Mouse (Mus musculus) midbrain, postnatal 0 days (tissue): ENCODE results near the gene Nprl2. TPM values are rescaled to one million over a fixed set of nuclear protein-coding genes. Genes with fewer than 3 reads are reported as not detected.

Source experiments
- ATAC-seq: fragments of 200-750 bp; cut with Nextera tagmentation; 2 replicates; pipeline ENCODE4 v1.8.0; 2017; ENCODE audit warnings: moderate number of reproducible peaks, mild to moderate bottlenecking, moderate TSS enrichment, moderate library complexity; ENCODE audit not compliant: low FRiP score
- DNase-seq: peaks from one replicate; pipeline ENCODE4 v3.0.0-alpha.2; 2015; ENCODE audit warnings: low spot score
- H3K27ac ChIP-seq: fragments of 300-500 bp; sonication (generic); 2 replicates; pipeline ENCODE4 v1.5.1; 2014; ENCODE audit warnings: low read depth, mild to moderate bottlenecking, low read length, mixed read lengths
- H3K27me3 ChIP-seq: fragments of 300-500 bp; sonication (generic); 2 replicates; pipeline ENCODE4 v1.6.1; 2014; ENCODE audit warnings: low read length, control low read depth, mixed read lengths; ENCODE audit not compliant: insufficient read depth
- H3K36me3 ChIP-seq: fragments of 300-500 bp; sonication (generic); 2 replicates; pipeline ENCODE4 v1.6.1; 2014; ENCODE audit warnings: low read length, control low read depth, mixed read lengths; ENCODE audit not compliant: insufficient read depth
- H3K4me1 ChIP-seq: fragments of 300-500 bp; sonication (generic); 2 replicates; pipeline ENCODE4 v1.6.1; 2014; ENCODE audit warnings: mild to moderate bottlenecking, control low read depth, antibody characterized with exemption, low read length, mixed read lengths; ENCODE audit not compliant: insufficient read depth
- H3K4me2 ChIP-seq: fragments of 300-500 bp; sonication (generic); 2 replicates; pipeline ENCODE4 v1.6.1; 2014; ENCODE audit warnings: low read depth, mild to moderate bottlenecking, low read length, mixed read lengths; ENCODE audit not compliant: poor library complexity, severe bottlenecking
- H3K4me3 ChIP-seq: fragments of 300-500 bp; sonication (generic); 2 replicates; pipeline ENCODE4 v1.5.1; 2014; ENCODE audit warnings: low read depth, mild to moderate bottlenecking, low read length, moderate library complexity
- H3K9ac ChIP-seq: fragments of 300-500 bp; sonication (generic); replicated peaks from 2 replicates; pipeline ENCODE4 v1.6.1; 2014; ENCODE audit warnings: mild to moderate bottlenecking, low read length, moderate library complexity, mixed read lengths; ENCODE audit not compliant: poor library complexity, severe bottlenecking
- H3K9me3 ChIP-seq: fragments of 300-500 bp; sonication (generic); 2 replicates; pipeline ENCODE4 v1.6.1; 2016; ENCODE audit warnings: low read length, control low read depth
- CTCF ChIP-seq: IDR thresholded peaks from 2 replicates; pipeline ENCODE4 v1.5.1; 2016; ENCODE audit warnings: antibody characterized with exemption, mild to moderate bottlenecking
- WGBS: fragments of 180-500 bp; shearing (Covaris S2); extraction: QIAGEN DNeasy Blood & Tissue Kit; methylation state at CpG from one replicate; pipeline ENCODE4 v1.1.7; 2014; 5-methylcytosine and 5-hydroxymethylcytosine counted together
- polyA plus RNA-seq: library from polyadenylated mRNA; unstranded; fragments of >200 nt; fragmentation: Nextera tagmentation; extraction: Ambion mirVana; gene quantifications from 2 replicates; pipeline ENCODE4 v1.2.1, GENCODE M21; 2015
- total RNA-seq: library from RNA; depleted of rRNA; stranded (reverse); fragments of >200 nt; gene quantifications from 2 replicates; pipeline ENCODE4 v1.2.3, GENCODE M21; 2014

The Nprl2 gene
- total and polyA plus RNA-seq, 2 experiments from 2014 or later = 60.0 to 68.7 TPM

DNA sequence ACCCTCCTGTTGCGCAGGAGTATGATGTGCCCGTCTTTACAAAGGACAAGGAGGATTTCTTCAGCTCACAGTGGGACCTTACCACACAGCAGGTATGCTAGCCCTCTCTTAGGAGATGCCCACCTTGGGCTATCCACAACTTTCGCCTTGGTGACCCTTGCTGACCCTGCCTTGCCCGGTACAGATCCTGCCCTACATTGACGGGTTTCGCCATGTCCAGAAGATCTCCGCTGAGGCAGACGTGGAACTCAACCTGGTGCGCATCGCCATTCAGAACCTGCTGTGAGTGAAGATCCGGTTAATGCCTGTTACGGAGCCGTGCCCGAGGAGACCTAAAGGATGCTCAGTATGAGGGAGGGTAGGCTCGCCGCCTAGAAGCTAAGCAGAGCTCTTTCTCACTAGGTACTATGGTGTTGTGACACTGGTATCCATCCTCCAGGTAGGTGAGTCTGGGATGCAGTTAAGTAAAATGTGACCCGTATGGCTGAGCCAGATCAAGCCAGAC lies 2.2 kb downstream of the Nprl2 start:
- peaks cover 19% of the 10 kb centered on the region; the same call in 1 of the 2 replicates for H3K4me1 ChIP-seq
- H3K36me3 ChIP-seq = peaks cover 23% of the 10 kb centered on the region
- no peak overlapping the region for H3K4me3 ChIP-seq
- no peak overlapping the region for H3K9ac ChIP-seq
- no peak for DNase-seq
- H3K4me2 ChIP-seq = no peak overlapping the region
- no peaks in the 10 kb centered on the region for H3K9me3 ChIP-seq
- H3K27me3 ChIP-seq = no peaks in the 10 kb centered on the region
- 94% methylated on average over 17 of the region's 17 CpGs for WGBS
- H3K27ac ChIP-seq = no peak overlapping the region
- ATAC-seq = no peak
- TF ChIP-seq CTCF = no peak

DNA sequence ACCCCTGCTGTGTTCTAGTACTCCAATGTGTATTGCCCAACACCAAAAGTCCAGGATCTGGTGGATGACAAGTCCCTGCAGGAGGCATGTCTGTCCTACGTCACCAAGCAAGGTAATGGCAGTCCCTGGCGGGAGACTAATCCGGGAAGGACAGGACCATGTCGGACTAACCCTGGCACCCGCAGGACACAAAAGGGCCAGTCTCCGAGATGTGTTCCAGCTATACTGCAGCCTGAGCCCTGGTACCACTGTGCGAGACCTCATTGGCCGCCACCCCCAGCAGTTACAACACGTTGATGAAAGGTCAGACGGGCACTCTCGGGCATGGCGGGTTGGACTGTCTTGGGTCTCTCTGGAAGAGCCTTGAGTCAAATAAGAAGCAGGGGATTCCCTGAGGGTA lies 2.7 kb downstream of the Nprl2 start:
- no peak overlapping the region for H3K9ac ChIP-seq
- H3K4me3 ChIP-seq = no peak overlapping the region
- no peaks in the 10 kb centered on the region for H3K9me3 ChIP-seq
- no peak overlapping the region for H3K4me2 ChIP-seq
- no peak for TF ChIP-seq CTCF
- WGBS = 93% methylated on average over 12 of the region's 12 CpGs
- DNase-seq = no peak
- H3K27me3 ChIP-seq = no peaks in the 10 kb centered on the region
- H3K36me3 ChIP-seq = peaks cover 18% of the 10 kb centered on the region
- no peak for ATAC-seq
- no peak overlapping the region for H3K27ac ChIP-seq
- H3K4me1 ChIP-seq = peaks cover 19% of the 10 kb centered on the region; the same call in 1 of the 2 replicates

DNA sequence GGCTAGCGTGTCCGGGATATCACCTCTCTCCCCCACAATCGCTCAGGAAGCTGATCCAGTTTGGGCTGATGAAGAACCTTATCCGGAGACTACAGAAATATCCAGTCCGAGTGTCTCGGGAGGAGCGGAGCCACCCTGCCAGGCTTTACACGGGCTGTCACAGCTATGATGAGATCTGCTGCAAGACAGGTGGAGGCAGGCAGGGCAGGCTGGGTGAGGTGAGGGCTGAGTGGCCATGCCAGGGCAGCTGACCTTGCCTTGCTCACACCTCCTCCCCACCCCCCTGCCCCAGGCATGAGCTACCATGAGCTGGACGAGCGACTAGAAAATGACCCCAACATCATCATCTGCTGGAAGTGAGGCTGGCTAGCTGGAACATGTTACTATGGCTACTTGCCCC lies 3.2 kb downstream of the Nprl2 start:
- Histone ChIP-seq H3K27ac (no peak overlapping the region), H3K4me3 (no peak overlapping the region), H3K4me1 (peaks cover 19% of the 10 kb centered on the region; the same call in 1 of the 2 replicates), H3K4me2 (no peak overlapping the region), H3K36me3 (peaks cover 14% of the 10 kb centered on the region), H3K27me3 (peaks cover 4% of the 10 kb centered on the region; the same call in 1 of the 2 replicates), H3K9ac (no peak overlapping the region), H3K9me3 (no peaks in the 10 kb centered on the region)
- DNase-seq (no peak), ATAC-seq (no peak)
- WGBS = 89% methylated on average over 10 of the region's 10 CpGs
- TF ChIP-seq CTCF = no peak

DNA sequence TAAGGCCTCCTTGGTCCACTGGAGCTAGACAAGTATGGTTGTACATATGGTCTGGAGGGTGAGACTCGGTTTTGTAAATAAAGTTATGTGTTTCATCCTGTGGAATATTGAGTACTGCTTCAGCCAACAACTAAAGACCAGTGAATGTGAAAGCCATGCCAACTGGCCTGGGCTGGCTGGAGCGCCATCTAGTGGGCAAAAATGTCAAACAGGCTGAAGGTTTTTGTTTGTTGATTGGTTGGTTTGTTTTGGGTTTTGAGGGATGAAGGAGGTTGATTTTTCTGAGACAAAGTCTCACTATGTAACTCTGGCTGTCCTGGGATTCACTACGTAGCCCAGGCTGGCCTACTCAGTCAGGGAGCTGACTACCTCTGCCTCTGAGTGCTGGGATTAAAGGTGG lies 3.6 kb downstream of the Nprl2 start:
- Histone ChIP-seq H3K4me3 (no peak overlapping the region), H3K27ac (no peak overlapping the region), H3K9me3 (no peaks in the 10 kb centered on the region), H3K4me1 (peaks cover 17% of the 10 kb centered on the region; the same call in 1 of the 2 replicates), H3K9ac (no peak overlapping the region), H3K36me3 (peaks cover 14% of the 10 kb centered on the region), H3K27me3 (peaks cover 8% of the 10 kb centered on the region), H3K4me2 (no peak overlapping the region)
- 13% methylated on average over 3 of the region's 3 CpGs for WGBS
- no peak for ATAC-seq
- DNase-seq = peak; percentile 80
- peak; percentile 96 for TF ChIP-seq CTCF

DNA sequence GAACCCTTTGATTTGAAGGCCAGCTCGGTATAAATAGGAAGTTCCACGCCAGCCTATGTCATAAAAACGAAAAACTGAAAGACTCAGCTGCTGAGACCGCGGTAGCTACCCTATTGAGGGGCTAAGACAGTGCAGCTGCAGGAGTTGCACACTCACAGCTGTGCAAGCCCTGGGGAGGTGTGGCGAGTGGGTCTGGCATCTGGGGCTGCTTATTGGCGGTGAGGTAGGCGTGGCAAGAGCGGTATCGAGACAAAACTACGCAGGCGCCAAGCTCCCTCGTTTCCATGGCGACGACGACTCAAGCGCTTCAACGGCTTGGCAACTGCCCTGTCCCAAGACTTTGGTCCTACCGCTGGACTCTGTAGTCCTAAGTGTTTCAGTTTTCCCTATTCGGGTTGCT lies 5.0 kb downstream of the Nprl2 start, which contains the start of gene Zmynd10:
Zmynd10 (plus strand) TSS at position 273 of the 400 bp plus-strand sequence.
- Histone ChIP-seq H3K9ac (0 out of 2 replicates have a peak within 1 kb of the TSS, but pooled peaks have one; percentile 19), H3K4me1 (peaks cover 11% of the 10 kb centered on the region; the same call in 1 of the 2 replicates), H3K4me2 (peak within 1 kb of the TSS; percentile 57), H3K27me3 (peaks cover 20% of the 10 kb centered on the region), H3K27ac (peak within 1 kb of the TSS; percentile 19; the same call in 1 of the 2 replicates), H3K9me3 (no peaks in the 10 kb centered on the region), H3K4me3 (peak within 1 kb of the TSS; percentile 22), H3K36me3 (peaks cover 14% of the 10 kb centered on the region)
- peak; percentile 50 for ATAC-seq
- TF ChIP-seq CTCF = no peak
- 3% methylated on average over 20 of the region's 20 CpGs for WGBS
- peak; percentile 95 for DNase-seq

DNA sequence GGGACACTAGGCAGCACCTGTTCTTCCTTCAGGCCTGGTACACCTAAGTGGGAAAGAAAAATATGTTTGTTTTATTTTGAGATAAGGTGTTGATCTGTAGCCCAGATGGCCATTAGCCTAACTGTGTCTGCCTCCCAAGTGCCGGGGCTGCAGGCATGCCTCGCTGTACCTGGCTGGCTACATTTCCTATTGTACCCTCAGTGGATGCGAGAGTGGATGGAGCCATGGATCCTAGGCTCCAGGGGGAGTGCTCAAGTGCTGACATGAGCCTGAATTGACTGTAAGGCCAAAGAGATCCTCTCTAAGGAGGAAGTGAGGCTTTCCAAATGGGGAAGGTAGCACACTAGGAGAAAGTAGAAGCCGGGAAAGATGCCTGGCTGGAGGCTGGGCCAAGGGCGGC lies 5.9 kb downstream of the Nprl2 start:
- Histone ChIP-seq H3K4me1 (peaks cover 11% of the 10 kb centered on the region; the same call in 1 of the 2 replicates), H3K27ac (no peak overlapping the region), H3K4me2 (no peak overlapping the region), H3K9me3 (no peaks in the 10 kb centered on the region), H3K9ac (no peak overlapping the region), H3K27me3 (peaks cover 28% of the 10 kb centered on the region), H3K36me3 (peaks cover 14% of the 10 kb centered on the region), H3K4me3 (no peak overlapping the region)
- no peak for TF ChIP-seq CTCF
- ATAC-seq (no peak), DNase-seq (no peak)
- 83% methylated on average over 5 of the region's 5 CpGs for WGBS
